Mouse (Mus musculus): ENCODE data around the gene Spata20. TPM values are rescaled to one million over a fixed set of nuclear protein-coding genes. Genes with fewer than 3 reads are reported as not detected.

Gene Spata20
- polyA plus RNA-seq, 1 experiment: not detected

DNA sequence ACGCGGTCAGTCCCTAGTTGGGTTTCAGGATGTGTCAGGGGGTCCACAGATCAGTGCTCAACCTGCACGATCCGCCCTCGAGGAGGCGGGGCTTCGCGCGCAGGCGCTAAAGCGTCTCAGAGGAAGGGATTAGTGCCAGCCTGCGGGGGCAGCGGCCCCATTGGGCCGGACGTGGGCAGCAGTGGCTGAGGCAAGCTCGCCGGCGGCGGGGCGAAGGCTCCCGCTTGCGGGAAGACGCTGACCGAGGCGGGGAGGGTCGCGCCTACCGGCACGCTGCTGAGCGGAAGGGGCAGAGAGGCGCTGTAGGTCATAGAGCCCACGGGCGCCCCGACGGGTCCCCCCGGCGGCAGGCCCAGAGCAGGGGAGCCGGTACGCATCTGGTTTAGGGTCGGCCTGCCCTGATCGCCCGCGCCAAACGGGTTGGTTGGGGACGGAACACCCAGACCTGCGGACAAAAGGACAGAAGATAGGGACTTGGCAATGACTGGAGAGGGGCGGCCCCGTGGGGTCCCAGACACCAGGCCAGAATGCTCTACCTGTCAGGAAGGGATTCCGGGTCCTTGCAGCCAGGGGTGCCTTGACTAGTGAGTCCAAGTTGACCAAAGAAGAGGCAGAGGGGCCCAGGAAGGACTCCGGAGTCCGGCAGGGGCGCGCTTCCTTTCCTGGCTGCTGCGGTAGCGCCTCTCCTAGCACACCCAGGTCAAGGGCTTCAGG, 5.2 kb upstream of the Spata20 start:
- 63% methylated on average over 55 of the region's 55 CpGs for WGBS

GRCm38 (mm10) chr11:94489745-94490144, 3.8 kb upstream of the Spata20 start:
- peaks cover 2% of the 10 kb centered on the region; the same call in 1 of the 2 replicates for H3K4me1 ChIP-seq (ENCODE audit: control insufficient read depth, insufficient read depth, insufficient read length, low read length)
- no peak for TF ChIP-seq CTCF (IDR thresholded peaks at IDR 0.05; ENCODE audit: extremely low read depth, insufficient read length, insufficient replicate concordance, low read depth, low read length)
- TF ChIP-seq POLR2A (IDR thresholded peaks at IDR 0.05; ENCODE audit: low read depth, low read length): no peak
- H3K27me3 ChIP-seq (ENCODE audit: control insufficient read depth, insufficient read depth, low read length): no peaks in the 10 kb centered on the region; the same call in 1 of the 2 replicates
- H3K36me3 ChIP-seq (ENCODE audit: control insufficient read depth, insufficient read depth, low read length): no peaks in the 10 kb centered on the region
- 53% methylated on average over 4 of the region's 4 CpGs for WGBS
- H3K27ac ChIP-seq (ENCODE audit: insufficient read depth, low read depth, low read length): no peak overlapping the region
- no peak overlapping the region for H3K4me3 ChIP-seq (ENCODE audit: low read depth, low read length)

More for the DNA sequence above, 5.2 kb upstream of the Spata20 start:
- no peaks in the 10 kb centered on the region; the same call in 1 of the 2 replicates for H3K27me3 ChIP-seq (ENCODE audit: control insufficient read depth, insufficient read depth, low read length)
- H3K36me3 ChIP-seq (ENCODE audit: control insufficient read depth, insufficient read depth, low read length): no peaks in the 10 kb centered on the region
- H3K27ac ChIP-seq (ENCODE audit: insufficient read depth, low read depth, low read length): no peak overlapping the region
- TF ChIP-seq CTCF (IDR thresholded peaks at IDR 0.05; ENCODE audit: extremely low read depth, insufficient read length, insufficient replicate concordance, low read depth, low read length): no peak
- TF ChIP-seq POLR2A (IDR thresholded peaks at IDR 0.05; ENCODE audit: low read depth, low read length): no peak
- H3K4me1 ChIP-seq (ENCODE audit: control insufficient read depth, insufficient read depth, insufficient read length, low read length): no peaks in the 10 kb centered on the region
- peak overlapping the region; percentile 33 for H3K4me3 ChIP-seq (ENCODE audit: low read depth, low read length)

DNA sequence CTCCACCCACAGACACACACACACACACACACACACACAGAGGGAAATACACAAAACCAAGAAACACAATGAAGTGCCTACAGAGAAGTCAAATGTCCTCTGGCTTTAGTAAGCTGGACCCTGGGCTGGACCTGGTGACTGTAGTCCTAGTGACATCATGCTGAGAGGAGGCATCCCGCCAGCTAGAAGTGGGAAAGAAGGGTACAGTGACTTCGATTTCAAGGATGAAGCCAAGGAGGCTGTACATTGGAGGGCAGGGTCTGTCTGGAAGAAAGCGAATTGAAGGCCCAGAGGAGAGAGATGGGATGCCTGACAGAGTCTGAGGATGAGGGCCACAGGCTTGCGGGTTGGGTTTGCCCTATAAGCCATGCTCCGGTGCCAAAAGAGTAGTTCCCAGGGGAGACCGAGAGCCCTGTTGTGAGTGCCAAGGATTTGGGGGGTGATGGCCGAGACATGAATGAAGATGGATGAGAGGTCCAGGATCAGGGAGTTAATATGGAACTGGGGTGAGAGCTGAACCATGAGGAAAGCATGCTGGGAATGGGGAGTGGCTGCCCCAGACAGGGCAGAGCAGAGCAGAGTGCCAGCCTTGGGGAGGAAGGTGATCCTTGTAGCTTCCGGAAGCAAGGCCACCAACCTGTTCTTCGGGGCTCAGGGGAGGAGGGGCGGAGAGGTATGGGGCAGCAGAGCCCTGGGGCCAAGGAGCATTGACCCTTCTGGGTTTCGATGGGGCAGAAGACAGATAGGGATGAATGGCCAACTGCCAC, 3.0 kb upstream of the Spata20 start:
- H3K36me3 ChIP-seq (ENCODE audit: control insufficient read depth, insufficient read depth, low read length): no peaks in the 10 kb centered on the region
- H3K4me1 ChIP-seq (ENCODE audit: control insufficient read depth, insufficient read depth, insufficient read length, low read length): peaks cover 2% of the 10 kb centered on the region; the same call in 1 of the 2 replicates
- whole genome bisulfite sequencing: 74% methylated on average over 11 of the region's 11 CpGs
- no peak overlapping the region for H3K4me3 ChIP-seq (ENCODE audit: low read depth, low read length)
- no peak overlapping the region for H3K27ac ChIP-seq (ENCODE audit: insufficient read depth, low read depth, low read length)
- TF ChIP-seq POLR2A (IDR thresholded peaks at IDR 0.05; ENCODE audit: low read depth, low read length) (no peak), CTCF (IDR thresholded peaks at IDR 0.05; ENCODE audit: extremely low read depth, insufficient read length, insufficient replicate concordance, low read depth, low read length) (no peak)
- no peaks in the 10 kb centered on the region; the same call in 1 of the 2 replicates for H3K27me3 ChIP-seq (ENCODE audit: control insufficient read depth, insufficient read depth, low read length)

GRCm38 (mm10) chr11:94485223-94485622, 756 bp downstream of the Spata20 start:
- Histone ChIP-seq H3K4me1 (ENCODE audit: control insufficient read depth, insufficient read depth, insufficient read length, low read length) (peaks cover 2% of the 10 kb centered on the region; the same call in 1 of the 2 replicates), H3K36me3 (ENCODE audit: control insufficient read depth, insufficient read depth, low read length) (no peaks in the 10 kb centered on the region), H3K27ac (ENCODE audit: insufficient read depth, low read depth, low read length) (no peak overlapping the region), H3K27me3 (ENCODE audit: control insufficient read depth, insufficient read depth, low read length) (no peaks in the 10 kb centered on the region; the same call in 1 of the 2 replicates), H3K4me3 (ENCODE audit: low read depth, low read length) (no peak overlapping the region)
- TF ChIP-seq CTCF (IDR thresholded peaks at IDR 0.05; ENCODE audit: extremely low read depth, insufficient read length, insufficient replicate concordance, low read depth, low read length) (no peak), POLR2A (IDR thresholded peaks at IDR 0.05; ENCODE audit: low read depth, low read length) (no peak)
- 69% methylated on average over 5 of the region's 5 CpGs for WGBS

GRCm38 (mm10) chr11:94484636-94485035, 1.3 kb downstream of the Spata20 start:
- 90% methylated on average over 9 of the region's 9 CpGs for WGBS
- TF ChIP-seq POLR2A (IDR thresholded peaks at IDR 0.05; ENCODE audit: low read depth, low read length): no peak
- TF ChIP-seq CTCF (IDR thresholded peaks at IDR 0.05; ENCODE audit: extremely low read depth, insufficient read length, insufficient replicate concordance, low read depth, low read length): no peak
- Histone ChIP-seq H3K4me3 (ENCODE audit: low read depth, low read length) (no peak overlapping the region), H3K36me3 (ENCODE audit: control insufficient read depth, insufficient read depth, low read length) (no peaks in the 10 kb centered on the region), H3K27ac (ENCODE audit: insufficient read depth, low read depth, low read length) (no peak overlapping the region), H3K27me3 (ENCODE audit: control insufficient read depth, insufficient read depth, low read length) (no peaks in the 10 kb centered on the region; the same call in 1 of the 2 replicates), H3K4me1 (ENCODE audit: control insufficient read depth, insufficient read depth, insufficient read length, low read length) (peaks cover 2% of the 10 kb centered on the region; the same call in 1 of the 2 replicates)

DNA sequence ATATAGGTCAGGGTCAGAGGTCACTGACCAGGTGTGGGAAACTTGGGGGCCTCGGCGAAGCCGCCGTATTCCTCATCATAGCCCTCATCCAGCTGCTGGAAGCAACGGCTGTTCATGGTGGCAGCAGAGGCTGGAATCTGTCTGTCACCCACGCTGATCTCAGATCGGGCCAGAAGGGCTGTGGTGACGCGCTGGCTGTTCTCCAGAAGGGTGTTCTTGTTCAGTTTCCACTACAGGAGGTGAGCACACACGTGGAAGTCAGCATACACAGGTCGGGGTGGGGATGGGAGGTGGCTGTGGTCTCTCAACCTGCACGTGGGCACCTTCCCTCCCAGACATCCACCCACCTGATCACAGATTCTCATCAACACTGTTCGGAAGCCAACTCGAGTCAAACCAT, 2.1 kb downstream of the Spata20 start:
- Histone ChIP-seq H3K27ac (ENCODE audit: insufficient read depth, low read depth, low read length) (no peak overlapping the region), H3K27me3 (ENCODE audit: control insufficient read depth, insufficient read depth, low read length) (no peaks in the 10 kb centered on the region; the same call in 1 of the 2 replicates), H3K4me3 (ENCODE audit: low read depth, low read length) (no peak overlapping the region), H3K36me3 (ENCODE audit: control insufficient read depth, insufficient read depth, low read length) (no peaks in the 10 kb centered on the region), H3K4me1 (ENCODE audit: control insufficient read depth, insufficient read depth, insufficient read length, low read length) (peaks cover 2% of the 10 kb centered on the region; the same call in 1 of the 2 replicates)
- TF ChIP-seq POLR2A (IDR thresholded peaks at IDR 0.05; ENCODE audit: low read depth, low read length) (no peak), CTCF (IDR thresholded peaks at IDR 0.05; ENCODE audit: extremely low read depth, insufficient read length, insufficient replicate concordance, low read depth, low read length) (no peak)
- 77% methylated on average over 14 of the region's 14 CpGs for WGBS

- H3K27ac ChIP-seq (ENCODE audit: insufficient read depth, low read depth, low read length): no peak overlapping the region
- no peaks in the 10 kb centered on the region for H3K36me3 ChIP-seq (ENCODE audit: control insufficient read depth, insufficient read depth, low read length)
- peaks cover 2% of the 10 kb centered on the region; the same call in 1 of the 2 replicates for H3K4me1 ChIP-seq (ENCODE audit: control insufficient read depth, insufficient read depth, insufficient read length, low read length)
- no peaks in the 10 kb centered on the region; the same call in 1 of the 2 replicates for H3K27me3 ChIP-seq (ENCODE audit: control insufficient read depth, insufficient read depth, low read length)
- 73% methylated on average over 11 of the region's 11 CpGs for WGBS
- no peak for TF ChIP-seq CTCF (IDR thresholded peaks at IDR 0.05; ENCODE audit: extremely low read depth, insufficient read length, insufficient replicate concordance, low read depth, low read length)
- no peak for TF ChIP-seq POLR2A (IDR thresholded peaks at IDR 0.05; ENCODE audit: low read depth, low read length)
- H3K4me3 ChIP-seq (ENCODE audit: low read depth, low read length): no peak overlapping the region
Observed at GRCm38 (mm10) chr11:94483436-94483835, 2.5 kb downstream of the Spata20 start.

Measured in small intestine, adult 2 months (tissue).